Mouse (Mus musculus): ENCODE results near the gene Cactin. TPM values are rescaled to one million over a fixed set of nuclear protein-coding genes. Genes with fewer than 3 reads are reported as not detected.
A peak's percentile ranks its signal among the peaks of the same experiment; 100 is the strongest.

Cactin gene
- polyA plus RNA-seq, 1 experiment from 2014 or later: 36.6 TPM

GRCm38 (mm10) chr10:81345162-81345534, 24.2 kb downstream of the Cactin start:
- Histone ChIP-seq H3K9me3 (ENCODE audit: control insufficient read depth, low read length) (no peaks in the 10 kb centered on the region), H3K4me1 (replicated peaks; ENCODE audit: control insufficient read depth, insufficient read depth, low read length) (peaks cover 34% of the 10 kb centered on the region), H3K9ac (ENCODE audit: low read length) (no peak overlapping the region), H3K4me3 (ENCODE audit: low read length) (no peak overlapping the region), H3K27me3 (ENCODE audit: control insufficient read depth, insufficient read depth, low read depth, low read length) (peaks cover 36% of the 10 kb centered on the region), H3K4me2 (ENCODE audit: low read depth, low read length) (no peak overlapping the region), H3K36me3 (ENCODE audit: control insufficient read depth, insufficient read depth, low read length) (peaks cover 9% of the 10 kb centered on the region), H3K27ac (ENCODE audit: low read length) (no peak overlapping the region)
- no peak for ATAC-seq (ENCODE audit: low read depth)
- WGBS: 82% methylated on average over 4 of the region's 4 CpGs

- Histone ChIP-seq H3K9ac (ENCODE audit: low read length) (peak overlapping the region; percentile 59), H3K4me3 (ENCODE audit: low read length) (peak overlapping the region; percentile 39), H3K27me3 (ENCODE audit: control insufficient read depth, insufficient read depth, low read depth, low read length) (peaks cover 32% of the 10 kb centered on the region), H3K4me2 (ENCODE audit: low read depth, low read length) (peak overlapping the region; percentile 63), H3K27ac (ENCODE audit: low read length) (peak overlapping the region; percentile 41), H3K36me3 (ENCODE audit: control insufficient read depth, insufficient read depth, low read length) (peaks cover 9% of the 10 kb centered on the region), H3K9me3 (ENCODE audit: control insufficient read depth, low read length) (no peaks in the 10 kb centered on the region), H3K4me1 (replicated peaks; ENCODE audit: control insufficient read depth, insufficient read depth, low read length) (peaks cover 41% of the 10 kb centered on the region)
- ATAC-seq (ENCODE audit: low read depth): peak; percentile 16
- 10% methylated on average over 55 of the region's 55 CpGs for WGBS
Measured at GRCm38 (mm10) chr10:81346453-81347067, 25.7 kb downstream of the Cactin start.

- Histone ChIP-seq H3K4me2 (ENCODE audit: low read depth, low read length) (peak overlapping the region; percentile 88), H3K4me3 (ENCODE audit: low read length) (peak overlapping the region; percentile 84), H3K9me3 (ENCODE audit: control insufficient read depth, low read length) (no peaks in the 10 kb centered on the region), H3K36me3 (ENCODE audit: control insufficient read depth, insufficient read depth, low read length) (peaks cover 9% of the 10 kb centered on the region), H3K4me1 (replicated peaks; ENCODE audit: control insufficient read depth, insufficient read depth, low read length) (peaks cover 36% of the 10 kb centered on the region), H3K27ac (ENCODE audit: low read length) (peak overlapping the region; percentile 61; the same call in 1 of the 2 replicates), H3K27me3 (ENCODE audit: control insufficient read depth, insufficient read depth, low read depth, low read length) (peaks cover 8% of the 10 kb centered on the region), H3K9ac (ENCODE audit: low read length) (peak overlapping the region; percentile 80)
- 9% methylated on average over 12 of the region's 12 CpGs for WGBS
- ATAC-seq (ENCODE audit: low read depth): no peak
Measured at GRCm38 (mm10) chr10:81349146-81349545, 28.2 kb downstream of the Cactin start.

GRCm38 (mm10) chr10:81349961-81350350, 29.1 kb downstream of the Cactin start:
- peak overlapping the region; percentile 84 for H3K4me3 ChIP-seq (ENCODE audit: low read length)
- no peaks in the 10 kb centered on the region for H3K9me3 ChIP-seq (ENCODE audit: control insufficient read depth, low read length)
- peak overlapping the region; percentile 80 for H3K9ac ChIP-seq (ENCODE audit: low read length)
- H3K27ac ChIP-seq (ENCODE audit: low read length): peak overlapping the region; percentile 61
- H3K4me1 ChIP-seq (replicated peaks; ENCODE audit: control insufficient read depth, insufficient read depth, low read length): peaks cover 36% of the 10 kb centered on the region
- H3K36me3 ChIP-seq (ENCODE audit: control insufficient read depth, insufficient read depth, low read length): peaks cover 9% of the 10 kb centered on the region
- ATAC-seq (ENCODE audit: low read depth): no peak; the same call in 1 of the 2 replicates
- peaks cover under 1% of the 10 kb centered on the region for H3K27me3 ChIP-seq (ENCODE audit: control insufficient read depth, insufficient read depth, low read depth, low read length)
- peak overlapping the region; percentile 88 for H3K4me2 ChIP-seq (ENCODE audit: low read depth, low read length)
- WGBS: 1% methylated on average over 28 of the region's 29 CpGs

GRCm38 (mm10) chr10:81350351-81351063, 29.6 kb downstream of the Cactin start, which contains the start of gene Hmg20b:
Gene Hmg20b (minus strand): TSS chr10:81350480.
- H3K4me3 ChIP-seq (ENCODE audit: low read length): peak within 1 kb of the TSS; percentile 84
- no peaks in the 10 kb centered on the region; the same call in 1 of the 2 replicates for H3K27me3 ChIP-seq (ENCODE audit: control insufficient read depth, insufficient read depth, low read depth, low read length)
- no peaks in the 10 kb centered on the region for H3K9me3 ChIP-seq (ENCODE audit: control insufficient read depth, low read length)
- peak within 1 kb of the TSS; percentile 88 for H3K4me2 ChIP-seq (ENCODE audit: low read depth, low read length)
- H3K4me1 ChIP-seq (replicated peaks; ENCODE audit: control insufficient read depth, insufficient read depth, low read length): peaks cover 36% of the 10 kb centered on the region
- ATAC-seq (ENCODE audit: low read depth): peak; percentile 97
- peak within 1 kb of the TSS; percentile 80 for H3K9ac ChIP-seq (ENCODE audit: low read length)
- peaks cover 9% of the 10 kb centered on the region for H3K36me3 ChIP-seq (ENCODE audit: control insufficient read depth, insufficient read depth, low read length)
- under 1% methylated on average over 54 of the region's 54 CpGs for WGBS
- H3K27ac ChIP-seq (ENCODE audit: low read length): peak within 1 kb of the TSS; percentile 61

- ATAC-seq (ENCODE audit: low read depth): no peak
- H3K4me3 ChIP-seq (ENCODE audit: low read length): no peak overlapping the region
- H3K27me3 ChIP-seq (ENCODE audit: control insufficient read depth, insufficient read depth, low read depth, low read length): no peaks in the 10 kb centered on the region; the same call in 1 of the 2 replicates
- no peak overlapping the region for H3K27ac ChIP-seq (ENCODE audit: low read length)
- peaks cover 29% of the 10 kb centered on the region for H3K4me1 ChIP-seq (replicated peaks; ENCODE audit: control insufficient read depth, insufficient read depth, low read length)
- WGBS: 19% methylated on average over 9 of the region's 9 CpGs
- H3K9ac ChIP-seq (ENCODE audit: low read length): no peak overlapping the region; the same call in 1 of the 2 replicates
- H3K4me2 ChIP-seq (ENCODE audit: low read depth, low read length): no peak overlapping the region
- no peaks in the 10 kb centered on the region for H3K9me3 ChIP-seq (ENCODE audit: control insufficient read depth, low read length)
- H3K36me3 ChIP-seq (ENCODE audit: control insufficient read depth, insufficient read depth, low read length): peaks cover 7% of the 10 kb centered on the region
Measured at GRCm38 (mm10) chr10:81351678-81352291, 30.9 kb downstream of the Cactin start.

- Histone ChIP-seq H3K9ac (ENCODE audit: low read length) (no peak overlapping the region), H3K27ac (ENCODE audit: low read length) (no peak overlapping the region), H3K36me3 (ENCODE audit: control insufficient read depth, insufficient read depth, low read length) (no peaks in the 10 kb centered on the region), H3K9me3 (ENCODE audit: control insufficient read depth, low read length) (no peaks in the 10 kb centered on the region), H3K4me1 (replicated peaks; ENCODE audit: control insufficient read depth, insufficient read depth, low read length) (peaks cover 25% of the 10 kb centered on the region), H3K27me3 (ENCODE audit: control insufficient read depth, insufficient read depth, low read depth, low read length) (no peaks in the 10 kb centered on the region), H3K4me2 (ENCODE audit: low read depth, low read length) (no peak overlapping the region), H3K4me3 (ENCODE audit: low read length) (no peak overlapping the region)
- ATAC-seq (ENCODE audit: low read depth): no peak
- 62% methylated on average over 9 of the region's 9 CpGs for WGBS
Measured at GRCm38 (mm10) chr10:81354738-81355477, 34.0 kb downstream of the Cactin start.

- ATAC-seq (ENCODE audit: low read depth): no peak
- 80% methylated on average over 4 of the region's 4 CpGs for WGBS
- no peak overlapping the region for H3K4me3 ChIP-seq (ENCODE audit: low read length)
Measured at GRCm38 (mm10) chr10:81355533-81355932, 34.6 kb downstream of the Cactin start.

More at GRCm38 (mm10) chr10:81355533-81355932, 34.6 kb downstream of the Cactin start:
- Histone ChIP-seq H3K36me3 (ENCODE audit: control insufficient read depth, insufficient read depth, low read length) (no peaks in the 10 kb centered on the region), H3K27me3 (ENCODE audit: control insufficient read depth, insufficient read depth, low read depth, low read length) (no peaks in the 10 kb centered on the region), H3K4me2 (ENCODE audit: low read depth, low read length) (no peak overlapping the region), H3K9ac (ENCODE audit: low read length) (no peak overlapping the region), H3K4me1 (replicated peaks; ENCODE audit: control insufficient read depth, insufficient read depth, low read length) (peaks cover 25% of the 10 kb centered on the region), H3K27ac (ENCODE audit: low read length) (no peak overlapping the region), H3K9me3 (ENCODE audit: control insufficient read depth, low read length) (no peaks in the 10 kb centered on the region)
